8 mouse cellular contexts compared by ENCODE assay signal in the genomic region with DNA sequence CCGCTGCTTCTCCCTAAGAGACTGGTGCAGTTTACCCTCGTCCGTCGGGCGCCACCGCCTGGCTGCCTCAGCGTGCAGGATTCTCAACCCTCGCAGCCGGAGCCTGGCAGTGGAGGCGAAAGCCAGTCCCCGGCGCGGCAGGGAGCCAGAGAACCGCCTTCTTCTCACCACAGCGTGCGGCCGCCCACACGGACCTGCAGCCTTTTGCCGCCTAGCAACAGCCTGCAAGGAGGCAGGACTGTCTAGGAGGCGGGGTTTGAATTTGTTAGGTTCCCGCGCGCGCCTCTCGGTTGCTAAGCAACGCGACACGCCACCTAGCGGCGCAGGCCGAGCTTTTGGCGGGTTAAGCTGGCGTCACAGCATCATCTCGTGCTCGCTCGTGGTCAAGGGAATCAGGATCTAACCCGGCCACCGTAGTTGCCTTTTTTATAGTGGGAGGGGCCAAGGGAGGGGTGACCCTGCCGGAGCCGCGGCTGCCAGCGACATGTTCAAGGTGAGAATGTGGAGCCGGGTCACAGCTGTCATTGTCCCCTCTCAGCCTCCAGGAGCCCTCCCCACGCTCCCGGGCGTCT. TPM values are rescaled to one million over a fixed set of nuclear protein-coding genes. Genes with fewer than 3 reads are reported as not detected.
DNase-seq lines count a peak whose midpoint lies in the region; ATAC-seq lines count a peak whose summit lies in the region.

A gene (minus strand): TSS at position 108 of the 572 bp plus-strand sequence.
A gene (plus strand): TSS at position 448 of the 572 bp plus-strand sequence.

- peak within 1 kb of the TSS; percentile 34 for H3K4me2 ChIP-seq in hindbrain, embryonic 11.5 days (replicated peaks; ENCODE audit: low read depth, low read length)

- WGBS in hindbrain, embryonic 11.5 days, result 17% methylated on average over 46 of the region's 46 CpGs

- H3K4me3 ChIP-seq in hindbrain, embryonic 11.5 days (ENCODE audit: low read depth, low read length), result peak within 1 kb of the TSS; percentile 46

- H3K27me3 ChIP-seq in hindbrain, embryonic 11.5 days (ENCODE audit: control insufficient read depth, insufficient read depth, low read length), result peaks cover 42% of the 10 kb centered on the region

- no peaks in the 10 kb centered on the region for H3K9me3 ChIP-seq in hindbrain, embryonic 11.5 days (ENCODE audit: control insufficient read depth, low read length)

- ATAC-seq in hindbrain, embryonic 11.5 days (ENCODE audit: low FRiP score), result peak; percentile 99

- DNase-seq in Muller cell, postnatal 12 days (ENCODE audit: inconsistent ontology term), result peak; percentile 97
- DNase-seq in cerebellum, adult 9-11 months, result peak; percentile 99
- DNase-seq in frontal cortex, adult 2 months (ENCODE audit: extremely low spot score in 1 of 2, low spot score in 1 of 2), result peak; percentile 96 to 98
- peak; percentile 95 for DNase-seq in hindbrain, embryonic 11.5 days (ENCODE audit: low spot score)
- peak; percentile 94 to 95 for DNase-seq in layer of hippocampus, postnatal 10 days (ENCODE audit: low spot score in 2 of 2)
- peak; percentile 97 for DNase-seq in lung, postnatal 10 days
- peak; percentile 94 for DNase-seq in ovary, postnatal 36 days (ENCODE audit: low spot score)
- peak; percentile 96 for DNase-seq in thymus, postnatal 25 days

- H3K27ac ChIP-seq in hindbrain, embryonic 11.5 days (ENCODE audit: low read depth, low read length), result peak within 1 kb of the TSS; percentile 27; the same call in 1 of the 2 replicates

- no peaks in the 10 kb centered on the region for H3K4me1 ChIP-seq in hindbrain, embryonic 11.5 days (replicated peaks; ENCODE audit: control insufficient read depth, insufficient read depth, low read length)

- peak within 1 kb of the TSS; percentile 52; the same call in 1 of the 2 replicates for H3K9ac ChIP-seq in hindbrain, embryonic 11.5 days (ENCODE audit: low read depth, low read length)

- H3K36me3 ChIP-seq in hindbrain, embryonic 11.5 days (ENCODE audit: control insufficient read depth, insufficient read depth, low read length), result no peaks in the 10 kb centered on the region

RNA-seq across cellular contexts. Expression of the first gene that starts in this region (rescaled TPM):
- polyA plus RNA-seq in frontal cortex, adult 2 months (2012; rRNA removed), result 0.21 and 0.36 TPM in 2 replicates
- 0.25 TPM in 1 of 2 replicates, not detected in the other for polyA plus RNA-seq in hindbrain, embryonic 11.5 days (2014; fragmentation: Nextera tagmentation; extraction: Ambion mirVana)
- total RNA-seq in layer of hippocampus, postnatal 10 days (2021), result under 1 TPM; 0.13 to 0.23 TPM

RNA-seq across cellular contexts. Expression of the second gene that starts in this region (rescaled TPM):
- 51.8 and 53.8 TPM in 2 replicates for polyA plus RNA-seq in frontal cortex, adult 2 months (2012; rRNA removed)
- polyA plus RNA-seq in hindbrain, embryonic 11.5 days (2014; fragmentation: Nextera tagmentation; extraction: Ambion mirVana), result 123 and 127 TPM in 2 replicates
- 10 to 100 TPM; 56.2 to 75.8 TPM for total RNA-seq in layer of hippocampus, postnatal 10 days (2021)

Comparison
In these comparisons a context has a peak if more than half of its experiments do, and no peak if none do; other contexts are left out.
1. Peak in every context shown above with its lines: DNase-seq, ATAC-seq, H3K4me3 ChIP-seq and H3K27ac ChIP-seq.